Mouse (Mus musculus): ENCODE data around the gene Klf11. TPM values are rescaled to one million over a fixed set of nuclear protein-coding genes. Genes with fewer than 3 reads are reported as not detected.
A peak's percentile ranks its signal among the peaks of the same experiment; 100 is the strongest.

Gene Klf11
- polyA plus RNA-seq, 1 experiment: 4.2 TPM

DNA sequence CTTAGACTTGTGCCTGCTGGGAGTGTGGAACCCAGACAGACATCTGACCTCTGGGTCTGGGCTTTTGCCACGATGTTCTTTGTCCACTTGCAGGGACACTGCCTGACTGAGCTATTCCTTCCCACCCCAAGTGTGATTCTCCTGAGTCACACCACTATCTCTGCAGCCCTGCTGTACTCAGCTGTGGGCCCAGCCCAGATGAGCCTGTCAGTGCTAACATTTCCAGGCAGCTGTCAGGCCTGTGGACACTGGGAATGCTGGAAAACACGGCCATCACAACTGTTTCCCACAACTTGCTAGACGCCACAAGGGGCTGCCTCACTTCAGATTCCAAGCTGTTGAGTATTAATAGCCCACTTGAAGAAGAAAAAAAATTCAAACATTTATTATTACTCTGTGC is 51.9 kb downstream of the Klf11 start:
- Histone ChIP-seq H3K27ac (ENCODE audit: insufficient read depth, low read depth, low read length) (no peak overlapping the region), H3K4me3 (ENCODE audit: low read depth, low read length) (no peak overlapping the region), H3K27me3 (ENCODE audit: control insufficient read depth, insufficient read depth, low read length) (no peaks in the 10 kb centered on the region), H3K4me1 (ENCODE audit: control insufficient read depth, insufficient read depth, insufficient read length, low read length) (peaks cover 8% of the 10 kb centered on the region), H3K36me3 (ENCODE audit: control insufficient read depth, insufficient read depth, low read length) (no peaks in the 10 kb centered on the region)
- TF ChIP-seq CTCF (IDR thresholded peaks at IDR 0.05; ENCODE audit: extremely low read depth, insufficient read length, insufficient replicate concordance, low read depth, low read length) (no peak), POLR2A (IDR thresholded peaks at IDR 0.05; ENCODE audit: low read depth, low read length) (no peak)
- 77% methylated on average over 3 of the region's 3 CpGs for WGBS

DNA sequence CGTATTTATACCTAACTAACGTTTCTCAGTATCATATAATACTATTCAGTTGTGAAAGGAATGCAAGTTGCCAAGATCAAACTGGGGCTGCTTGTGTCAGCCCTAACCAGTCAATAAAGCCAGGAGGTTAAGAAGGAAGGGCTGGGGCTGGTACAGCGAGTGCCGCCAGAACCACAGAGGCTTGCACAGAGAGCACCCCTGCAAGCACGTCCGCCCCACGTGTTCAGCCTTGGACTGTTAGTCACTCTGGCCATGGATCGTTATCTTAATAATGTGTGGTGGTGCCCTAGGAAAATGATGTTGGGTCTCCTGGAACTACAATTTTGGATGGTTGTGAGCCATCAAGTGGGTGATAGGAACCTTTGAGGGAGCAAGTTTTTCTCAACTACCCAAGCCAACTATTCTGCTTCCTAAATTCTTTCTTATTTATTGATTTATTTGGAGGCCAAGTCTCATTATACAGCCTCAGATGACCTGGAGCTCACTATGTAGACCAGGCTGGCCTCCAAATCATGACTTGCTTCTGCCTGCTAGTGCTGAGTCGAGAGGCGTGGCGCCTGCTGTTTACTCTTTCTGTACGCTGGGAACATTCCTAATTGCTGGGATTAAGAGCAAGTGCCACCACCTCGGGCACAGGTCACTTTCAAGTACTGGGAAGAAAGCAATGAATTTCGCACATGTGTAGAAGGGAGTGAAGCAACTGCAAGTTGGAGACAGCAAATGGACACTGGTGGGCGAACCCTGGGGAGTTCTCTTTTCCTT is 54.6 kb downstream of the Klf11 start:
- peak overlapping the region; percentile 55 for H3K27ac ChIP-seq (ENCODE audit: insufficient read depth, low read depth, low read length)
- WGBS: 42% methylated on average over 15 of the region's 15 CpGs

DNA sequence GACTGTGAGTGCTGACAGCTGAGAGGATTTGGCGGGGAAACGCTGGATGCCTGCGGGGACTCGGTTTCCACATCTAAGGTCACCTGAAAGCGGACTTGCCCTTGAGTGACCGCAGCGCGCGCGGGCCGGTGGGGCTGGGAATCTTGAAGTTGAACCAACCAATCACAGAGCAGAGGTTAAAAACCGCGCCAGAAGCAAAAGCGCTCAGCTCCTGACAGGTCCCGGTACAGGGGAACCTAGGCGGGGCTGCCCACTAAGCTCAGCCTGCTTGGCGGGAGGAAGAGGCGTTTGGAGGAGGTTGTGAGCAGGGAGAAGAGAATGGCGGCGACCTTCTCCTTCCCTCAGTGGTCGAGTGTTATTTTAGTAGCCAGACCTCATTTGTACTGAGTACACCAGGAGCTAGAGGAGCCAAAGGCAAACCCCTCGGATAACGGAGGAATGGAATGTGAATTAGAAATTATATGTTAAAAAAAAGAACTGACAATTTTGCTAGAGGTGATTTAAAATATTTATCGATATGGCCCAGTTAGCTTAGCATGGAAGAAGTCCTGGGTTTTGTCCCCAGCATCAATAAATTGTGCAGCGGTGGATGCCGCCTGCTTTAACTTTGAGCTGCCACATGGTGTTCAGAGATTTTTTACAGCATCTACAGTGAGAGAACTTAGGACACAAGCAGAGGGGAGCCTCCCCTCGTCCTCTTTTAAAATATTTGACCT is 55.8 kb downstream of the Klf11 start:
- H3K27ac ChIP-seq (ENCODE audit: insufficient read depth, low read depth, low read length): peak overlapping the region; percentile 55; the same call in 1 of the 2 replicates
- 6% methylated on average over 27 of the region's 27 CpGs for WGBS
- H3K4me1 ChIP-seq (ENCODE audit: control insufficient read depth, insufficient read depth, insufficient read length, low read length): peaks cover 10% of the 10 kb centered on the region
- peak; percentile 42; the same call in 1 of the 2 replicates for TF ChIP-seq POLR2A (IDR thresholded peaks at IDR 0.05; ENCODE audit: low read depth, low read length)
- TF ChIP-seq CTCF (IDR thresholded peaks at IDR 0.05; ENCODE audit: extremely low read depth, insufficient read length, insufficient replicate concordance, low read depth, low read length): no peak
- H3K36me3 ChIP-seq (ENCODE audit: control insufficient read depth, insufficient read depth, low read length): peaks cover 3% of the 10 kb centered on the region; the same call in 1 of the 2 replicates
- no peaks in the 10 kb centered on the region for H3K27me3 ChIP-seq (ENCODE audit: control insufficient read depth, insufficient read depth, low read length)
- H3K4me3 ChIP-seq (ENCODE audit: low read depth, low read length): peak overlapping the region; percentile 83

More for the DNA sequence above, 54.6 kb downstream of the Klf11 start:
- TF ChIP-seq POLR2A (IDR thresholded peaks at IDR 0.05; ENCODE audit: low read depth, low read length) (no peak), CTCF (IDR thresholded peaks at IDR 0.05; ENCODE audit: extremely low read depth, insufficient read length, insufficient replicate concordance, low read depth, low read length) (no peak)
- H3K4me1 ChIP-seq (ENCODE audit: control insufficient read depth, insufficient read depth, insufficient read length, low read length): peaks cover 10% of the 10 kb centered on the region
- no peaks in the 10 kb centered on the region for H3K36me3 ChIP-seq (ENCODE audit: control insufficient read depth, insufficient read depth, low read length)
- H3K27me3 ChIP-seq (ENCODE audit: control insufficient read depth, insufficient read depth, low read length): no peaks in the 10 kb centered on the region
- no peak overlapping the region for H3K4me3 ChIP-seq (ENCODE audit: low read depth, low read length)

DNA sequence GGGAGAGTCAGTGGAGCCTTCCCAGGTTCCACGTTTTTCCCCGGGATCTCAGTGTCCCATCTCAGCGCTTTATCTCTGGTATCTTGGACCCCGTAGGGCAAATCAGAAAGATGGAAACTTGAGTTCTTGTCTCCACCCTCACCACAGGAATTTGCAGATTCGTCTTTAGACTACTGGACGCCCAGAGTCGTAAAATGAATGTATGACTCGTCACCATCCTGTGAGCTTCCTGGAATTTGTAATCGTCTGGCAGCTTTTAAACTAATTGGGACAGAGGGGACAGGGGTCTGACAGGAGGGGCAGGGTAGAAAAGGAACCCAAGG is 56.4 kb downstream of the Klf11 start:
- peak overlapping the region; percentile 83 for H3K4me3 ChIP-seq (ENCODE audit: low read depth, low read length)
- H3K4me1 ChIP-seq (ENCODE audit: control insufficient read depth, insufficient read depth, insufficient read length, low read length): peaks cover 10% of the 10 kb centered on the region
- under 1% methylated on average over 9 of the region's 9 CpGs for WGBS
- peaks cover 4% of the 10 kb centered on the region; the same call in 1 of the 2 replicates for H3K36me3 ChIP-seq (ENCODE audit: control insufficient read depth, insufficient read depth, low read length)
- TF ChIP-seq POLR2A (IDR thresholded peaks at IDR 0.05; ENCODE audit: low read depth, low read length) (no peak), CTCF (IDR thresholded peaks at IDR 0.05; ENCODE audit: extremely low read depth, insufficient read length, insufficient replicate concordance, low read depth, low read length) (no peak)
- H3K27me3 ChIP-seq (ENCODE audit: control insufficient read depth, insufficient read depth, low read length): no peaks in the 10 kb centered on the region
- no peak overlapping the region for H3K27ac ChIP-seq (ENCODE audit: insufficient read depth, low read depth, low read length)

DNA sequence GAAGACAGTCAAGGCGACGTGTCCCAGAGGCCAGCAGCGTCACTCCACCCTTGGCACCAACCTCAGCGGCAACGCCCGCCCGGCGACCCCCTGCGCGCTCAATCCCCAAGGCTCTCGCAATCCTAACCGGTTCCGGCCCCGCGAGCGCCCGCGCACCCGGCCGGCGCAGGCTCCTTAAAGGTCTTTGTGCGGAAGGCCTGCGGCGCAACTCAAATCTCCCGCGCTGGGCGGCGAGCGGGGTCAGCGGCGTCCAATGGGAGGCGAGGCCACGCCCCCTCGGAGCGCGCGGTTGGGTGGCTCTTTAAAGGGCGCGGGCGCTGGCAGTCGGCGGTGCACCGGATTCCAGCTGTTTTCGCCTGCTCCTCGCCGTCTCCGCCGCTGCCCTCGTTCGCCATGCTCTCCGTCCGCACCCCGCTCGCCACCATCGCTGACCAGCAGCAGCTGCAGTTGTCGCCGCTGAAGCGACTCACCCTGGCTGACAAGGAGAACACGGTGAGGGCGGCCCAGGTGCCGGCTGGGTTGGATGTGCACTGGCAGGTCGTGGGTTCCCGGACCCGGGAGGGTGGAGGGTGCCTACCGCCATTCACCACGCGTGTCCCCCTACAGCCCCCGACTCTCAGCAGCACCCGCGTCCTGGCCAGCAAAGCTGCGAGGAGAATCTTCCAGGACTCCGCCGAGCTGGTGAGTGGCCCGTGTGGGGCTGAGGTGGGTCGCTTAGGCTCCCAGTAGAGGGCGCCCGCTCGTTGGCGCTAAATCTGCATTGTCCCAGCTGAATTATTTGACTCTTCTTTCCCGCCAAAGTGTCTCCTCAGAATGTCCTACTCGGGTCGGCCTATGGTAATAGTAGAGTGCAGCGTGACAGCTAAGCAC is 57.1 kb downstream of the Klf11 start, which contains the start of gene Rrm2:
Gene Rrm2, plus strand, starts transcription at position 288 of the 870 bp plus-strand sequence.
- Histone ChIP-seq H3K27me3 (ENCODE audit: control insufficient read depth, insufficient read depth, low read length) (no peaks in the 10 kb centered on the region), H3K36me3 (ENCODE audit: control insufficient read depth, insufficient read depth, low read length) (peaks cover 4% of the 10 kb centered on the region; the same call in 1 of the 2 replicates), H3K4me1 (ENCODE audit: control insufficient read depth, insufficient read depth, insufficient read length, low read length) (peaks cover 10% of the 10 kb centered on the region), H3K4me3 (ENCODE audit: low read depth, low read length) (peak within 1 kb of the TSS; percentile 83), H3K27ac (ENCODE audit: insufficient read depth, low read depth, low read length) (no peak within 1 kb of the TSS)
- TF ChIP-seq POLR2A (IDR thresholded peaks at IDR 0.05; ENCODE audit: low read depth, low read length) (peak; percentile 25; the same call in 1 of the 2 replicates), CTCF (IDR thresholded peaks at IDR 0.05; ENCODE audit: extremely low read depth, insufficient read length, insufficient replicate concordance, low read depth, low read length) (peak; percentile 86)
- WGBS: under 1% methylated on average over 83 of the region's 83 CpGs

DNA sequence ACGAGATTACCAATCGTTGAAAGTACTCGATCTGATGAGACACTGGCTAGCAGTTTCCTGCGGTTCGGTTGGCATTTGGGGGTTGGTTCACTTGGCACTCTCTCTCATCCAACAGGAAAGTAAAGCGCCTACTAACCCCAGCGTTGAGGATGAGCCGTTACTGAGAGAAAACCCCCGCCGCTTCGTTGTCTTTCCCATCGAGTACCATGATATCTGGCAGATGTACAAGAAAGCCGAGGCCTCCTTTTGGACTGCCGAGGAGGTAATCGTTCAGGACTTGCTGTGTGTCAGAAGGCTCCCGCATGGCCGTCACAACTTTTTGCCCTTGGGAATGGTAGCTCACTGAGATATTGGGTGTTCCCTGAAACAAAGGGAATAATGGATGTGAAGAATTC is 57.7 kb downstream of the Klf11 start:
- H3K27me3 ChIP-seq (ENCODE audit: control insufficient read depth, insufficient read depth, low read length): no peaks in the 10 kb centered on the region
- 1% methylated on average over 17 of the region's 17 CpGs for WGBS
- TF ChIP-seq POLR2A (IDR thresholded peaks at IDR 0.05; ENCODE audit: low read depth, low read length) (no peak), CTCF (IDR thresholded peaks at IDR 0.05; ENCODE audit: extremely low read depth, insufficient read length, insufficient replicate concordance, low read depth, low read length) (no peak)
- peaks cover 4% of the 10 kb centered on the region; the same call in 1 of the 2 replicates for H3K36me3 ChIP-seq (ENCODE audit: control insufficient read depth, insufficient read depth, low read length)
- H3K27ac ChIP-seq (ENCODE audit: insufficient read depth, low read depth, low read length): no peak overlapping the region
- H3K4me3 ChIP-seq (ENCODE audit: low read depth, low read length): peak overlapping the region; percentile 83
- peaks cover 10% of the 10 kb centered on the region for H3K4me1 ChIP-seq (ENCODE audit: control insufficient read depth, insufficient read depth, insufficient read length, low read length)
